Mouse (Mus musculus) skeletal muscle tissue, adult 2 months (tissue): ENCODE measurements around the gene Tmem170b.

Experiments used
- DNase-seq: peaks from one replicate; pipeline ENCODE4 v3.0.0-alpha.2; 2012; ENCODE audit warnings: low read depth, low spot score

Tmem170b gene

DNA sequence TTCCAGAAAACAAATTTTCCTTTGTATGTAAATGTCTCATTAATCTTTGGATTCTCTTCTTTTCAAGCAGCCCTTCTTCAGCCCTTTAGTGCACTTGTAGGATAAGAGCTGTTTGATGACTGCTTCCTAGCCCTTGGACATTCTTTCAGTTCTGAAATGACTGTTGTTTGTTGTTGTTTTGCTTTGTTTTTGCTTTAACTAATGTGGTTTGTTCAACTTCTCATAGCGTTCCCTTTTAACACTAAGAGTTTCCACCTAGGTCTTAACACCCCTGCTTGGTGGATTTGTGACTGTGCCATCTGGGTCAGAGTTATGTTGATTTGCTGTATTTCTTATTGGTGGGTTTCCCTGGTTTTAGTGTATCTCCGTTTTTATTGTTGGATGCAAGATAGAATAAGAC, 8.8 kb downstream of the Tmem170b start:
- DNase-seq = no peak

DNA sequence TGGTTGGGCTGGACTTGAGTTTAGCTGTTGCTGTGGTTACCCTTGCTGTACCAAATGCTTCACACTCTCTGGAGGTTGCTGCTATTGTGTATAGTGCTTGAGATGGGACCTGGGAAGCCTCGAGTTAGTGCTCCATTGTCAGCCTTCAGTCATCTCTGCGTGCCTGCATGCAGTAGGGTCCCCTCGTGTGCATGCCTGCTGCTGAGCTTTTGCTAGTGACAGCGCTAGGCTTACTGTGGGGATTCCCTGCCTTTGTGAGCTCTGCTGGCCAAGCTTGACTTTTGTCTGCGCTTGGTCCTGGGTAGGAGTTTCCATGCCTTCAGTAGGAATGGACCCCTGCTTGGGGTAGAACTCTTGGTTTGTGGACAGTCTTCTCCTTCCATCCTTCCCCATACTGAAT, 9.3 kb downstream of the Tmem170b start:
- no peak for DNase-seq

DNA sequence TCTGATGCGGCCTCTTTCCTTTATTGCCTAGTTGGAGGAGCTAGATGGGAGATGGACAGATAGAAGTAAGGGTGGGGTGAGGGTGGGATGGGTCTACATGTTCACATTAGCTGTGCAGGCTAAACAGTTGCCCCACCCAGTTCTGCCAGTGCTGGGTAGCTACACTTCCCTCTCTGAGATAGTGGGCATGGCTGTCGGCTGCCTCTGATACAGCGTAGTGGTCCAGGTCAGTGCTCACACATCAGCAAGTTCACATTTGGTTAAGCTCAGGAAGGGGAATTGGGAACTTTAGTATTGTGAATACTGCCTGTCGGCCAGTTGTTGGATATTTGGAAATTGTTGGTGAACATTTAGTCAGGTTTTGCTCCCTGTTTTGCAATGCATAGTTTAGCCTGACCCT, 13.8 kb downstream of the Tmem170b start:
- no peak for DNase-seq

DNA sequence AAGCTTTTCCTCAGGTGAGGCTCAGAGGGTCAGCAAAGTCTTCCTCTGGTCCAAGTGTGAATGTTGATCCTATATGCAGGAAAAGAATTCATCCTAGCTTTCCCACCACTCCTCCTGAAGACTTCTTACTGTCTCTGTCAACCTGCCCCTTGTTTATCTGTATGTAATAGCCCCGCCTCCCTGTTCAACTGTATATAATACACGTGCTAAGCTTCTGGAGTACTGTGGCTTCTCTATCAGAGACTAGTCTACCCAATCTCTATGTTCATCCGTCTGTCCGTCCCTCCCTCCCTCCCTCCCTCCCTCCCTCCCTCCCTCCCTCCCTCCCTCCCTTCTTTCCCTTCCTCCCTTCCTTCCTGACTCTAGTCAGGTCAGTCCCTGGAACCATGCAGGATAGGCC, 14.4 kb downstream of the Tmem170b start:
- DNase-seq = no peak

DNA sequence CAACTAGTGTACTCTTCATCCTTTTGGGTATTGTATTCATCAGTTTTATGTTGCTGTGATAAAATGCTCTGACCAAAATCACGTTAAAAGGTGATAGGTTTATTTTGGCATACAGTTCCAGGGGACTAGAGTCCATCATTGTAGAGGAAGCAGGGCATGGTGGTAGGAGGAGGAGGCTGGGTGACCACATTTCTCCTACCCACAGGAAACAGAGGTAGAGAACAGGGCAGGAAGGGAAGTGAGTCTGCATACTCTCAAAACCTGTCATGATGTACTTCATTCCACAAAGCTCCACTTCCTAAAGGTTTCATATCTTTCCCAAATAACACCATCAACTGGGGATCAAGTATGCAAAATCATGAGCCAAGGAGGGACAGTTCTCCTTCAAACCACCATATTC, 18.4 kb downstream of the Tmem170b start:
- no peak for DNase-seq

DNA sequence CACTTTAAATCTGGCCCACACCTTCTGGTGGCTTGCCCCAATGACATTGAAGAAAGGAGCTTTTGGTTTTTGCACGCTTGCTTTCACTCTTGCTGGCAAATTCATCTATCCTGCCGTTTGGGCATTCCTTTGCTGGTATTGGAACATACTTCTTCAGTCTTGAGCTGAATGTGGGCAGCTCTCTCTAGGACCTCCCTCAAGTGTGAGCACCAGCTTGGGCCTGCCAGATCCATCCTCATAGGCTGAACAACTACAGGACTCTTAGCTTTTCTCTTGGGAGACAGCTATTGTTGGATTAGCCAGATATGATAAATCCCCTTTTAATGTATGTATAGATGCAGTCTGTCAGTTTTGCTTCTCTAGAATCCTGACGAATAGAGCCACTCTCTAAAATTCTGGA, 19.5 kb downstream of the Tmem170b start:
- no peak for DNase-seq

DNA sequence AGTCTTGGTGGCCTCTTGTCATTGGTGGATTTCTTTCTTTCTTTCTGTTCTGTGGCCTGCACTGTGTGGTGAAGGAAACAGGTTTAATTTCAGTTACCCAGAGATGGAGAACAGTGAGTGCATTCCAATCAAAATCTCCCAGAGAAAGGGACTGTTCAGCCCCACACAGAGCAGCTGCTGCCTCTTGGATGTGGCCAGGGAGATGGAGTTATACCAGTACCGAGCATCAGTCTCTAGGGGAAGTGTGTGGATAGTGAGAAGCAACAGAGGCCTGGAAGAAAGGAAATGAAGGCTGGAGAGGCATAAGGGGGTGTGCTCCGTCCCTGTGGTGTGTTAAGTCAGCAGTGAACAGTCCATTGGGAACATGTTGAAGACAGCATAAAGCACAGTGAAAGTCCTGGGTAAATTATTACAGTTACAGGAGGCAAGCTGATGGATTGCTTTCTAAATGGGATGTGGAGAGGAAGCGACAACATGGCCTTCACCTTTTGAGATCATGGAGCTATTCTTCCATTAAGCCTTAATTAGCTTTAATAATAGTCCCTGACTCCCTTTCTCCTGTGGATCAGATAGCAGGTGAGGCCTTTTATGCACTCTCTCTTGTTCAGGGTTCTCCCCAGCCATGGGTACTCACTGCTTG, 21.7 kb downstream of the Tmem170b start:
- no peak for DNase-seq

DNA sequence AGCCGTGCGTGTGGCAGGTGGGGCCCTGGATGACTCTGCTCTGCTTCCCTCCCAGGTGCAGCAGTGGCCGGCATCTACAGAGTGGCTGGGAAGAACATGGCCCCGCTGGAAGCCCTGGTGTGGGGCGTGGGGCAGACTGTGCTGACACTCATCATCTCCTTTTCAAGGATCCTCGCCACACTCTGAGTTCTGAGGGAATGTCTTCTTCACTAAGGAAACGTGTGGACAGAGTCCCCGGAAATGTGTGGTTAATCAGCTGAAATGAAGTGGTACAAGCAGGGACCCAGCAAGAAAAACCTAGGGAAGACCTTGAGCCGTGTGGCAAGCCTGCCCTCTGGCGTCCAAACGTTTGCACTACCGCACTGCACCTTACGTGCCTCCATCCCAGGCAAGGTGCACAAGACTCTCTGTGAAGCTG, 28.7 kb downstream of the Tmem170b start:
- peak; percentile 45 for DNase-seq

DNA sequence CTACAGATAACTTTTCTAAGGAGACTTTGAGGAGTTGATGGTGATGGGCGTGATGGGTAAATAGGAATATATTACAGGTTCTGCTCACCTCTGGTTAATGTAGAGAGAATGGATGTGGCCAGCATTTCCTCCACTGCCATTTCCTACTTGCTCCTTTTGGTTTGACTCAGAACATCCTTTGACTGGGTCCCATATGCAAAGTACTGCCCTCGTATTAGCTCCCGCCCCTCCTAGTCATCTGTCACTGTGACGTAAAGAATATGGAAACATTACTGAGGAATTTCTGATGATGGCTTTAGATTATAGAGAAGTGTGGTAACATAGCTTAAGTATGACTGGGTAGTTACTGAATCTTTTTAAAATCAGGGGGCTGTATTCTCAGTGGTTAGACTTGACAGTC, 32.4 kb downstream of the Tmem170b start:
- DNase-seq = no peak

DNA sequence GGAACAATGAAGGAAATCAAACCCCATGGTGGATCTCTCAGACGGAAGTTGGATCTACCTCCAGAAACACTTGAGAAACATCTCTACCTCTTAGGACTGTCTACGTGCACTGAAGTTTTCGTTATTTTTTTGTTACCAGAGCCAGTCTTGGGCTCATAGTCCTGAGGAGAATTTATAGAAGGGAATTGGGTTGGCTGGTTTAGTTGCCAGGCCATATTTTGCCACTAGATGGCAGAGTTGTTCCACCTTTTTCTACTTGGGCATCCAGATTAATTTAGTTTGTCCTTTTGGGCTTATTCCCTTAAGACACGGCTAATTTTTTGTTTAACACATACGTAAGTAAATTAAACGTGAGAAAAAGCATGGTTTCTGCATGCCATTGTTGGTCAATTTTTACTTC, 37.1 kb downstream of the Tmem170b start:
- DNase-seq = peak; percentile 24

DNA sequence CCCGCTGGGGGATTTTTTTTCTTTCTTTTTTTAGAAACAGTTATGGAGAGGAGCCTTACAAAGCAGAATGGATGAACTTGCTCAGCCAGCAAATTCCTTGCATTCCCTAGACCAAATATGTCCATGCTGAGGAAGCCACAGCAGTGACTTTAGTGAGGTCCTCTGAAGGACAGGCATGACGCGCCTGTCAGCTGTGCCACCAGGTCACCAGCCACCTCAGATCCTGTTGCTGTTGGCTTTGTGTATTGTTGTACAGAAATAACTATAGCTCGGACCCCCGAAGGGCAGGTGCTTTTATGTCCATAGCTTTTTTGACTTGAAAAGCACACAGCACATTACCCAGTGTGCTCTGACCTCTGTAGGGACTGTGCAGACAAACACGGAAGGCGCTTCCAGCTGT, 38.1 kb downstream of the Tmem170b start:
- DNase-seq = peak; percentile 21

DNA sequence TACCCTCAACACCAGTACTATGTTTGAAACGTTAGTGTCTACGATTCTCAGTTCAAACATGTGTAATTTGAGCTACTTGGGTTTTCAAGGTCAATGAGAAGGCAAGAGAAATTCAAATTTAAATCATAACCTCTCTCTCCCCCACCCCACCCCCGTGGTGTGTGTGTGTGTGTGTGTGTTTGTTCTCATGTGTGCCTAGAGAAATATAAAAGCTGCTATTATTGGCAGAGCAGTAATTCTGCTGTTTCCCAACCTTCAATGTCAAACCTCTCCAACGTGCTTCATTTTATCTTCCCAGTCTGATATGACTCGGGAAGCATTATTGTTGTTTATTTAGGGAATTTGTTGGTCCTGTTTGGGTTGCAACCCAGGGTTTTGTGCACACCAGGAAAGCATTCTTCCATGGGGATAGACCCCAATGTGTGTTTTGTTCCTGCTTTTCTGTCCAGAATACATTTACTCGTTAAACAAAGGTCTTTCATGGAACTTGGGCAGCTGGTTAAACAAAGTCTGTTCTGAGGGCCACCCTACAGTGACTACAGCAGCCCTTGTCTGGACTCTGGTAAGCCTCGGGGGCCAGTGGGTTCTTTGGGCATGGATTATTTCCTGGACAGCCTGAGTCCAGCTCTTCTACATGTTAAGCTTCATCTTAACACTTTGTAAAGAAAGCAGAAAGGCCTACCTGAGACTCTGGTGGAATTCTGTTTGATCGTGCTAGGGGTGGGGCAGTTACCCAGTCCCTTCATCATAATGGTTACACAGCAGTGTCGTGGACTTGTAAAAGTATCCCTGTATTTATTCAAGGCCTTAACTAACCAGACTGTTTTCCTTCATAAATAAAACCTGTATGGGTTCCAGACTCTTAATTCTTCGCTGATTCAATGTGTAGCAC, 39.1 kb downstream of the Tmem170b start:
- no peak for DNase-seq

DNA sequence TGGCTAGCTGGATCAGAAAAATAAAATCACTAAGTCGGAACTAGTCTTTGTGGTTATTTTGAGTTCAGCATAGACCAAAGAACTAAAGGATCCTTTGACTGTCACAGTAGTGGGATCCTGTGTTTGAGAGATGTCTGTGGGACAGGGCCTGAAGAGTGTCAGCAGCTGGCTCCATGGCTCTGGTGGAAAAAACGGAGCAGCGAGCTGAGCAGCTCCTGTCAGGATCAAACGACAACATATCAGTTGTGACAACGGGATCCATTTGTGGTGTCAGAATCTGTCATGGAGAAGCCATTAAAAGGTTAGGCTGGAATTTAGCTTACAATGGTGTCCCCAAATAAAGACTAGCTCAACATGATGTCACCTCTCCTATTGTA, 39.8 kb downstream of the Tmem170b start:
- DNase-seq = no peak

DNA sequence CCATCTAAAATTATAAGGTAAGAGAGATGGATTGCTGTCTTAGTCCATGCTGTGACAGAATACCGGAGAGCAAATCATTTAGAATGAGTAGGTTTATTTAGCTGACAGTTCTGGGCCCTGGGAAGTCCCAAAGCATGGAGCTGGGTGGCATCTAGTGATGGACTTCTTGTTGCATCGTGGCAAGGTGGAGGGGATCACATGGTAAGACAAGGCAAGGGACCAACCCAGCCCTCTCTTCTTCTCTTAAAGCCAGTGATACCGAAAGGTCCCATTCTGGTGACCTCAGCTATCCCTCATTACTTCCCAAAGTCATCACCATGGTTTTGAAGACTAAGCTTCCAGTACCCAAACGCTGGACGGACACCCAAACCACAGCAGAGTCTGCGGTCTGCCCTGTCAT, 42.3 kb downstream of the Tmem170b start:
- DNase-seq = no peak

DNA sequence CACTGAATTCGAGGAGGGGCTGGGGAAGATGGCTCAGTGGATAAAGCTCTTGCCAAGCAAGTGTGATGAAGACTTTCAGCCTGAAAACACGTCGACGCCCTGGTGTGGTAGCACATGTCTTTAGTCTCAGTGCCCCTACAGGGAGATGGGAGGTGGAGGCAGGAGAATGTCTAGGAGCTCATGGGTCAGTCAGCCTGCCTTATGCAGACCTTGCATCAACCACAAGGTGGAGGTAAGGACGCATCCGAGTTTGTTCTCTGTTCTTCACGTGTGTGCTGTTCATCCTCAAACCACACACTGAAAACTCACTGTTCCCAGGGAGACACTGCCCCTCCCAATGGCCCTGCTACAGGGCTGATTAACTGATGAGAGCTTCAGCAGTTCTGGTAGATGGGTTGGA, 45.0 kb downstream of the Tmem170b start:
- no peak for DNase-seq

DNA sequence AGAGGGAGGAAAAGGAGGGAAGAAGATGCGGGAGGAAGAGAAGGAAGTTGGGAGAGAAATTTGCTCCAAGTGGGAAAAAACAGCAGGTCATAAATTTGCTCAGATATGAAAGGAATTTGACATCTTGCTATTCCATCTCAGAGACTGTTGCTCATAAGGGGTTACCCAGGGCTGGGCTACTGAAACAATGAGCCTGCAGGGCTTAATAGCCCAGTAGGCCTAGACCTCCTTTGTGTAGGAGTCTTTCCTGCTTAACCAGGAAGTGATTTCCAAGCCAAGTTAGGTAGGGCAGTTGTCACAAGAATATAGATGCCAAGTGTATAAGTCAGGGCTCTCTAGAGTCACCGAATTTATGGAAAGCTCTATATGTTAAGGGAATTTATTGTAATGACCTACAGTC, 48.1 kb downstream of the Tmem170b start:
- no peak for DNase-seq

DNA sequence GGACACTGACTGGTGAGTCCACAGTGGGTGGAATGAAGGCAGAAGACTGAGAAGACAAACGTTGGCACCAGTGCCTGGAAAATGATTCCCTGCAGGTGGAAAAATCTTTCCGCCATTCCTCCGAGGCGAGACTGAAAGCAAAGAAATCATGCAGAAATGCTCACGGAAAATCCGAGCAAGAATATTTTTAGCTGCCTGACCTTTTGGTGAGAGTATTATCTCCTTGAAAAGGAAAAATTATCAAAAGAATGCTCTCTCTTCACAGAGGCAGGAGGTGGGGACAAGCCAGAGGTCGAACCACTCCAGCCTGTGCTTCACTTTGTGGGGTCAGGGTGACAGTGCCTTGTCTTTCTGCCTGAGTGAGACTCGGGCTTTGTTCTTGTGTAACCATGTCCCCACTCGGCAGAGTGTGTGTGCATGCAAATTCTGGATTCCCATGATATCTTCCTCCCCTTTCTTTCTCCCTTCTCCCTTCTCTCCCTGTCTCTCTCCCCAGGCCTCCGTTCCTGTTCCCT, 49.9 kb downstream of the Tmem170b start:
- DNase-seq = no peak

DNA sequence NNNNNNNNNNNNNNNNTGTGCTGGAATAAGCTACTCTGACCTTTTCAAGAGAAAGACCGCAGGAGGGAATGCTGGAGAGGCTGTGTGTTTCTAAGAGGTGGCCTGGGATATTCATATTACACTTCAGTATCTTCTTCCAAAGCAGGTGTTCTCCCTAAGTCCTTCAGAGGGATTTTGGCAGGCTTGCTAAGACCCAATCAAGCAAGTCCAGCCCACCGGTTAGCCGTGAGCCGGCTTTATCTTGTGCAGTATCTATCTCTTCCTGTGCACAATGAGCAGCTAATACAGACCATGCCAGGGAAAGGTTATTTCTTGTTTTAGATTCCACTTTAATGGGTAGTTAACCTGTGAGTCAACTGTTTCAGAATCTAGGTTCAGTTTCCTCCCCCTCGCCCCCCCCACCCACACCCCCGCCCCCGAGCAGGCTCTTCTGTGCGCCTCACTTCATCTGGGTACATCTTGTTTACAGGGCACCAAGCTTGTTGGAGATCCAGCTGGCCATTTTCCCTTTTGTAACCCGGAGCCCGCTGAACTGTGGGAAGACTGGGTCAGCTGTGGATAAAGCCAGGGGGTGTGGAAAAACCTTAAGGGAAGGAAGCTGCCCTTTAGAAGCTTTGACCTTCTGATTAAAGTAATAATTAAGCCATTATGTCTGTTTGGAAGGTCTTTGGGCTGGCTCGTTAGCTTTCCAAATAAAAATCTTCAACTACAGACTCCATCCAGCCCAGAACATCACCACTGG, 54.5 kb downstream of the Tmem170b start:
- no peak for DNase-seq

DNA sequence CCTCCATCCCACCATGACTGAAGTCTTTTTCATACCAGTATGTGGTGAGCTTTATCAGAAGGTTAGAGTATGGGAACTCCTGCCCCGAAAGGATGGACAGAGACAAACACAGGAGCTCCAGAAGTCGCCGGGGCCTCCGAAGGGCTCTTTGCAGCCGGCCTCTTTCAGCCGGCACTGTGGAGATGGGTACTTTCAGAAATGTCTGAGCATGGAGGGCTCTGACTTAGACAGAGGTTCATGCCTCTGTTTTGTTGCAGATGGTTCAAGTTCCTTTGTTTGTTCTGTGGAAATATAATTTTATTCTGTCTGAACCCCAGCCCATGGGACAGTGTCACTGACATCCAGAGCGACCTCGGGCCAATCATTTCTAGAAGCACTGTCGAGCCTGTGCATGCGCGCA, 55.4 kb downstream of the Tmem170b start:
- no peak for DNase-seq

DNA sequence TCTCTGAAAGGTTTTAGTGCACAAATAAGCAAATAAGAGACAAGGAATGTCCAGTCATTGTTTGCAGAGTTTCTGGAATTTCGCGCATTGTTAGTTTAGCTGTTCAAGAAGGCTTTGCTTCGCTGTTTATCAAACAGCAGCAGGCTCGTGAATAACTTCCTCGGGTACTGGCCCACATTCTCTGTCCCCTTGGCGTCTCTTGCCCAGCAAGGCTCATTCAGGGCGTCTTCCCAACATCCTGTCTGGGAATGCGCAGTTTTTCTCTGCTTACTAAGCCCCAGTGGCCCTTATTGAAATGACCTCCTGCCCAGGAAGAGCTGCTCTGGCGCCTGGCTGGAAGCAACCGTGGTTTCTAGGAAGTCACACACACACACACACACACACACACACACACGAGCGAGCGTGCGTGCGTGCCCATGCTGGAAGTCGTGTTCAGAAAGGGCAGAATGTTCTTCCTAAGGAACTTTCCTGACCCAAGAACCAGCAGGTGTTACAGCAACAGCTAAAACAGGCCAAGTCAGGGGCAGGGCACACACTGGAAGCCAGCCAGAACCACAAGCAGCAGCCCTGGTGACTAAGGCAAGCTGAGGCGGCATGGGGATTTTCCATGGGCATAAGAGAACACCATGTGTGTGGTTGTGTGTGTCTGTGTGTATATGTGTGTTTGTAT, 56.8 kb downstream of the Tmem170b start:
- DNase-seq = peak; percentile 63

DNA sequence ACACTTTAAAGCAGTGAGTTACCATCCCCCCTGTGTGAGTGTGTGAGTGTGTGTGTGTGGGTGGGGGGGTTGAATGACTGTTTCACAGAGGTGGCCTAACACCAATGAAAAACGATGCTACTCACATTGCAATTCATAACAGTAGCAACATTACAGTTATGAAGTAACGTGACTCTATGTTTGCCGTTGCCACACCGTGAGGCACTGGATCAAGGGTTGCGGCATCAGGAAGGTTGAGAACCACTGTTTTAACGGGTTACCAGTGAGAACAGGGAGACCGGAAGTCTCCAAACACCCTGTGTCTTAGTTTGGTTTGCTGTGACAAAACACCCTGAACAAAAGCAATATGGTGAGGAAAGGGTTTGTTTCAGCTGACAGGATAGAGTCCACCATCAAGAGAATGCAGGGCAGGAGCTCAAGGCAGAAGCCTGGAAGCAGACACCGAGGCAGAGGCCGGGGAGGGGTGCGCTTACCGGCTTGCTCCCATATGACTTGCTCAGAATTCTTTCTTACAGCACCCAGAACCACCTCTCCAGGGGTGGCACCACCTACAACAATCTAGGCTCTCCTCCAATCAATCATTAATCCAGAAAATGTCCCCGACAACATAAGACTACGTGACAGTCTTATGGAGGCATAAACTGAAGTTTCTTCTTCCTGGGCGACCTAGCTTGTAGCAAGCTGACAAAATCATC, 57.9 kb downstream of the Tmem170b start:
- no peak for DNase-seq
